Mouse (Mus musculus) neural tube, embryonic 14.5 days (tissue): ENCODE measurements around the gene Elavl1. TPM values are rescaled to one million over a fixed set of nuclear protein-coding genes. Genes with fewer than 3 reads are reported as not detected.

Experiments
- ATAC-seq: fragments of 200-750 bp; cut with Nextera tagmentation; 2 replicates; pipeline ENCODE4 v1.8.0; 2017; ENCODE audit warnings: low read depth, mild to moderate bottlenecking, moderate TSS enrichment, moderate library complexity
- H3K27ac ChIP-seq: fragments of 300-500 bp; sonication (generic); 2 replicates; pipeline ENCODE4 v1.5.1; 2014; ENCODE audit warnings: low read depth, mild to moderate bottlenecking, control low read depth, low read length, moderate library complexity, mixed read lengths
- H3K27me3 ChIP-seq: fragments of 300-500 bp; sonication (generic); 2 replicates; pipeline ENCODE4 v1.6.1; 2014; ENCODE audit warnings: low read length; ENCODE audit not compliant: control insufficient read depth, insufficient read depth
- H3K36me3 ChIP-seq: fragments of 300-500 bp; sonication (generic); 2 replicates; pipeline ENCODE4 v1.6.1; 2014; ENCODE audit warnings: low read length, mixed read lengths; ENCODE audit not compliant: control insufficient read depth, insufficient read depth
- H3K4me1 ChIP-seq: fragments of 300-500 bp; sonication (generic); 2 replicates; pipeline ENCODE4 v1.6.1; 2014; ENCODE audit warnings: low read length; ENCODE audit not compliant: control insufficient read depth, insufficient read depth
- H3K4me2 ChIP-seq: fragments of 300-500 bp; sonication (generic); 2 replicates; pipeline ENCODE4 v1.6.1; 2014; ENCODE audit warnings: mild to moderate bottlenecking, low read depth, low read length, control low read depth
- H3K4me3 ChIP-seq: fragments of 300-500 bp; sonication (generic); 2 replicates; pipeline ENCODE4 v1.5.1; 2014; ENCODE audit warnings: low read depth, low read length, control low read depth, mixed read lengths
- H3K9ac ChIP-seq: fragments of 300-500 bp; sonication (generic); replicated peaks from 2 replicates; pipeline ENCODE4 v1.6.1; 2014; ENCODE audit warnings: low read depth, mild to moderate bottlenecking, control low read depth, low read length, mixed read lengths
- H3K9me3 ChIP-seq: fragments of 300-500 bp; sonication (generic); 2 replicates; pipeline ENCODE4 v1.6.1; 2016; ENCODE audit warnings: low read length; ENCODE audit not compliant: control insufficient read depth
- WGBS: fragments of 180-500 bp; shearing (Covaris S2); extraction: QIAGEN DNeasy Blood & Tissue Kit; methylation state at CpG from one replicate; pipeline ENCODE4 v1.1.7; 2014; 5-methylcytosine and 5-hydroxymethylcytosine counted together
- polyA plus RNA-seq: library from polyadenylated mRNA; unstranded; fragments of >200 nt; fragmentation: Nextera tagmentation; extraction: Ambion mirVana; gene quantifications from 2 replicates; pipeline ENCODE4 v1.2.1, GENCODE M21; 2014

Elavl1 gene
- polyA plus RNA-seq, 1 experiment from 2014 or later = 106 TPM

GRCm38 (mm10) chr8:4318124-4318523 is 7.1 kb downstream of the Elavl1 start:
- no peaks in the 10 kb centered on the region for H3K27me3 ChIP-seq
- H3K4me1 ChIP-seq = peaks cover 4% of the 10 kb centered on the region; the same call in 1 of the 2 replicates
- no peak overlapping the region for H3K4me3 ChIP-seq
- no peak for ATAC-seq
- H3K9me3 ChIP-seq = no peaks in the 10 kb centered on the region
- H3K9ac ChIP-seq = no peak overlapping the region
- 93% methylated on average over 5 of the region's 5 CpGs for WGBS
- H3K36me3 ChIP-seq = peaks cover 4% of the 10 kb centered on the region; the same call in 1 of the 2 replicates
- no peak overlapping the region for H3K4me2 ChIP-seq
- no peak overlapping the region for H3K27ac ChIP-seq

- no peak overlapping the region for H3K4me3 ChIP-seq
- 96% methylated on average over 3 of the region's 3 CpGs for WGBS
- no peaks in the 10 kb centered on the region for H3K27me3 ChIP-seq
- H3K27ac ChIP-seq = no peak overlapping the region
- H3K36me3 ChIP-seq = peaks cover 9% of the 10 kb centered on the region
- H3K4me2 ChIP-seq = no peak overlapping the region
- no peaks in the 10 kb centered on the region for H3K9me3 ChIP-seq
- no peaks in the 10 kb centered on the region for H3K4me1 ChIP-seq
- H3K9ac ChIP-seq = no peak overlapping the region
- ATAC-seq = no peak
Measured at GRCm38 (mm10) chr8:4314852-4315251, 10.4 kb downstream of the Elavl1 start.

- H3K9ac ChIP-seq = no peak overlapping the region
- no peak for ATAC-seq
- no peaks in the 10 kb centered on the region for H3K27me3 ChIP-seq
- H3K27ac ChIP-seq = no peak overlapping the region
- 84% methylated on average over 3 of the region's 3 CpGs for WGBS
- no peak overlapping the region for H3K4me2 ChIP-seq
- peaks cover 18% of the 10 kb centered on the region for H3K36me3 ChIP-seq
- no peaks in the 10 kb centered on the region for H3K9me3 ChIP-seq
- no peak overlapping the region for H3K4me3 ChIP-seq
- no peaks in the 10 kb centered on the region for H3K4me1 ChIP-seq
Measured at GRCm38 (mm10) chr8:4313254-4314124, 11.7 kb downstream of the Elavl1 start.

GRCm38 (mm10) chr8:4312104-4312503 is 13.1 kb downstream of the Elavl1 start:
- Histone ChIP-seq H3K9ac (no peak overlapping the region), H3K27ac (no peak overlapping the region), H3K4me2 (no peak overlapping the region), H3K9me3 (no peaks in the 10 kb centered on the region), H3K36me3 (peaks cover 27% of the 10 kb centered on the region), H3K4me1 (no peaks in the 10 kb centered on the region), H3K27me3 (no peaks in the 10 kb centered on the region), H3K4me3 (no peak overlapping the region)
- ATAC-seq = no peak

GRCm38 (mm10) chr8:4305838-4306237 is 19.4 kb downstream of the Elavl1 start:
- 90% methylated on average over 2 of the region's 2 CpGs for WGBS
- no peak overlapping the region for H3K4me3 ChIP-seq
- no peaks in the 10 kb centered on the region for H3K9me3 ChIP-seq
- no peak overlapping the region for H3K4me2 ChIP-seq
- H3K36me3 ChIP-seq = peaks cover 75% of the 10 kb centered on the region
- no peaks in the 10 kb centered on the region for H3K27me3 ChIP-seq
- ATAC-seq = no peak
- no peaks in the 10 kb centered on the region for H3K4me1 ChIP-seq
- no peak overlapping the region for H3K27ac ChIP-seq
- no peak overlapping the region for H3K9ac ChIP-seq

GRCm38 (mm10) chr8:4304124-4304547 is 21.1 kb downstream of the Elavl1 start:
- Histone ChIP-seq H3K27ac (no peak overlapping the region), H3K36me3 (peaks cover 74% of the 10 kb centered on the region), H3K9me3 (no peaks in the 10 kb centered on the region), H3K27me3 (no peaks in the 10 kb centered on the region), H3K4me3 (no peak overlapping the region), H3K9ac (no peak overlapping the region), H3K4me1 (no peaks in the 10 kb centered on the region), H3K4me2 (no peak overlapping the region)
- ATAC-seq = no peak
- WGBS = 83% methylated on average over 3 of the region's 3 CpGs

GRCm38 (mm10) chr8:4297822-4298221 is 27.4 kb downstream of the Elavl1 start:
- Histone ChIP-seq H3K4me1 (no peaks in the 10 kb centered on the region), H3K36me3 (peaks cover 65% of the 10 kb centered on the region), H3K9me3 (no peaks in the 10 kb centered on the region), H3K4me3 (no peak overlapping the region), H3K27me3 (no peaks in the 10 kb centered on the region), H3K4me2 (no peak overlapping the region), H3K27ac (no peak overlapping the region), H3K9ac (no peak overlapping the region)
- ATAC-seq = no peak
- 93% methylated on average over 4 of the region's 4 CpGs for WGBS

- H3K4me1 ChIP-seq = no peaks in the 10 kb centered on the region
- H3K9ac ChIP-seq = no peak overlapping the region
- no peaks in the 10 kb centered on the region for H3K27me3 ChIP-seq
- H3K36me3 ChIP-seq = peaks cover 60% of the 10 kb centered on the region
- ATAC-seq = no peak
- no peak overlapping the region for H3K27ac ChIP-seq
- no peak overlapping the region for H3K4me3 ChIP-seq
- WGBS = 90% methylated on average over 5 of the region's 5 CpGs
- no peaks in the 10 kb centered on the region for H3K9me3 ChIP-seq
- no peak overlapping the region for H3K4me2 ChIP-seq
Measured at GRCm38 (mm10) chr8:4292738-4293137, 32.5 kb downstream of the Elavl1 start.

- H3K4me1 ChIP-seq = peaks cover 5% of the 10 kb centered on the region
- peak overlapping the region; percentile 83 for H3K4me2 ChIP-seq
- H3K27ac ChIP-seq = peak overlapping the region; percentile 82
- H3K4me3 ChIP-seq = peak overlapping the region; percentile 76
- no peaks in the 10 kb centered on the region for H3K27me3 ChIP-seq
- 26% methylated on average over 9 of the region's 9 CpGs for WGBS
- H3K9me3 ChIP-seq = no peaks in the 10 kb centered on the region
- peaks cover 6% of the 10 kb centered on the region; the same call in 1 of the 2 replicates for H3K36me3 ChIP-seq
- peak overlapping the region; percentile 74 for H3K9ac ChIP-seq
- no peak; the same call in 1 of the 2 replicates for ATAC-seq
Measured at GRCm38 (mm10) chr8:4276111-4276465, 49.1 kb downstream of the Elavl1 start.
